Mouse (Mus musculus) ovary, postnatal 10 days (tissue): Measurements from ENCODE around the gene Gm10972.
"Not testable (repeated sequence)": the region's sequence is repeated elsewhere in the genome, so short reads cannot be mapped to it uniquely, and the experiment has no call there.

Experiments
- DNase-seq: peaks from one replicate; pipeline ENCODE4 v3.0.0; 2022; ENCODE audit warnings: low spot score

The Gm10972 gene

DNA sequence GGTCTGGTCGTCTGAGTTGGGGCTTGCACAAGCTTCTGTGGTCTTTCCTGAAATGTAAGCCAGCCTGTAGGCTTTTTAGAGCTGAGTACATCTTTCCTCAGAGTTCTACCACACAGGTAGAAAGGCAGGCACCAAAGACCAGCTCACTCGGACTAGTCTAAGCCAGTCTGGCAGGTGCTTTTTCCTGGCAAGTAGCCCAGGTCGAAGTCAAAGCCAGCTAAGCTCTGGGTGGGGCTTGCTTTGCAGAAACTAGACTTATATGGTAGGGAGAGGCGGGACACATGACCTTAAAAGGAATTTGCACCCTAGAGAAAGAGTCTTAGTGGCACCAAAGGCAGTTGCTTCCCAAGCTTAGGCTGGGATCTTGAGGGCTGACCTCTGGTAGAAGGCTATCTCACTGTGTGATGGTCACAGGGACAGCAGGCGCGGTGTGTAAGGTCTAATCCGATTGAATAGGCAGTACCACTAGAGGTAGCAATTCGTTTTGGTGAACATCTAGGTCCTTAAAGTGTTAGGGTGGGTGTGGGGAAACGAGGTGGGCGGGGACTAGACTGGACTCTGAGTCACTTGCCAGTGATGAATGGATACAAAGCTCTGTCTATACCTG, 16.3 kb downstream of the Gm10972 start:
- not testable (repeated sequence) for DNase-seq

DNA sequence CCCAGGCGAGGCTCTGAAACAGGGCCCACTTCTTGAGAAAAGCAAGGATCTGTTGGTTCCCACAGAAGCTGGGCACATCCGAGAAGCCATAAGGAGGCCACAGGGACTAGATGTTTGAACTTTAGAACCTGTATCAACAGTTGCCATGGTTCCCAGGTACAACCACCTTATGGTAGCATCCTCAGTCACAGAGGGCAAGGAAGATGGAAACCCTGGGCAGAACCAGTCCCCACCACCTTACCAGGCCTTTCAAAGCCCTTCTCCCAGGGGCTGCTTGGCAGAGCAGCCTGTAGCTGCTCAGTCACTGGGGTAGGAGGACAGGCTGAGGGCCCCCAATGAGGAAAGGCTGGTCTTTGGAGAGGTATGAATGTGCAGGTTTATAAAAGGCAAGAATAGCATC, 17.9 kb downstream of the Gm10972 start:
- DNase-seq = not testable (repeated sequence)

DNA sequence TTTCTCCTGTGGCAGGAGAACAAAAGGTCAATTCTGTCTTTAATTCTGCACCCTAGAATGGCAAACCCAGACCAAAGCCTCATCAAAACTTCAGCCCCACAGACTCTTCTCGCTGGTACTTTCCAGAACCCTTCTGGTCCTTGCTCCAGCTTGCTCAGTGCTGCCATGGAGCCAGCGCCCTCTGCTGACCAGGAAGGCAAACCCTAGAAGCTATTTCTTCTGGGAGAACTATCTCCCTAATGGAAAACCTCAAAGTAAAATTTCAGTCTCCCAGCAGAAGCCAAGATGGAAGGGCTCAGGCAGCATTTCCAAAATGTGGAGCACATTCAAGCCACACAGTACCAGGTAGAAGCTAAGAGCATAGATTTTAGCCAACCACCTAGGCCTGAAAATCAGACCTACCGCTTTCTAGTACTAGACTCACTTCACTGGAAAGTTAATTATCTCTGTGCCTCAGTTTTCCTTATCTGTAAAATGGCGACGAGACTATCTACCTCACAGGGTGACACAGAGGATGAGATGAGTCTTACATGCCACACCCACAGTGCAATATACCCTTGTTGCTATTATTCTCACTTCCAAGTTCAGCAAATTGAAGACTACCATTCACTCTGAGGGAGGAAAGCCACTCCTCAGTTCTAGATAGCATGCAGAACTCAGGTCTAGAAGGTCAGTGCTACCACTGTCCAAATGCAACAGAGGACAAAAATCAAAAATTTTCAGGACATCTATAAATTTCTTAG, 22.3 kb downstream of the Gm10972 start:
- DNase-seq = not testable (repeated sequence)

DNA sequence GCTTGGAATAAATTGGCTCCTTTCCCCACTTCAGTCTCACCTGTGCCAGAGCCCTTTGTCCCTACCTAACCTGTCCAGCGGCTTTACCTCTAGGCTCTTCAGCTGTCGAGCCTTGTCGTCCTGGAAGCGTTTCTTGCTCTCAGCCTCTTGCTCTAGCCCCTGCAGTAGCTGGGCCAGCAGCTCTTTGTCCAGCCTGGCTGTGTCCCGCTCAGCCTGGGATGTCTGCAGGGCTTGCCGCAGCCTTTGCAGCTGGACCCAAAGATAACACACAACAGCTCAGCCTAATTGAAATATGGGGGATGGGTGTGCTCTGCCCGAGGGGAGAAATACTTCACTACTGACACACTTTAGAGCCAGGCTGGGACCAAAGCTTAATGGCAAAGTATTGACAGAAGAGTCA, 23.0 kb downstream of the Gm10972 start:
- not testable (repeated sequence) for DNase-seq

DNA sequence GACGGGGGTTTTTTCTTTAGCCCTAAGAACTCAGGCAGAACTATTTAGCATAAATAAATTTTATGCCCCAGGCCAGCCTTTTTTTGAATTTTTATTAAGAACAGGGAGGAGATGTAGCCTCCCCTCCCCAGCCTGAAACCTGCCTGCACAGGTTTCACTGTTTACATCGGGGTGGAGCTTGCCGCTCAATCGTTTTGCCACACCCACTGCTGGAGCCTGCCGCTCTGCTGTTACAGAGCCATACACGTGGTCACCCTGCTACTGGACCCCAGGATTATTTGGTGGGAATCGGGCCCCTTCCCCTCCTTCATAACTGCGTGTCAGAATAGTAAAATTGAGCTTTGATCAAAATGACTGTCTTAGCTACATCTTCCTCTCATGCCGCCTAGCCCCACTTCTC, 32.2 kb downstream of the Gm10972 start:
- not testable (repeated sequence) for DNase-seq

DNA sequence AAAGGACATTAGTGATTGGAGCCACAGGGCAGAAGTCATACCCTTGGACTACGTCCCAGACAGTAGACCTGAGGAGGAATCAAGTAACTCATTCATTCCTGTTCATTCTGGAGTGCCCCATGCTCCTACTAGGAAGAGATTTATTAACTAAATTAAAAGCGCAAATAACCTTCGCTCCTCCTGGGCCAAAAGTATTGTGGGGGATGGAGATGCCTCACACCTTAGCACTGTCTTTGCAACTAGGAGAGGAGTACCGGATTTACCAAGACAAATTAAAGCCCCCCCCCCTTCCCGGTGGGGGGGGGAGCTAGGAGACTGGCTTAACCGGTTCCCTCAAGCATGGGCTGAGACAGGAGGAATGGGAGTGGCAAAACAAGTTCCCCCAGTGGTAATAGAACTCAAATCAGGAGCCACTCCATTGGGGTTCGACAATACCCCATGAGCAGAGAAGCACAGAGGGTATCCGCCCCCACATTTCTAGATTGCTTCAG, 36.5 kb downstream of the Gm10972 start:
- no peak for DNase-seq

DNA sequence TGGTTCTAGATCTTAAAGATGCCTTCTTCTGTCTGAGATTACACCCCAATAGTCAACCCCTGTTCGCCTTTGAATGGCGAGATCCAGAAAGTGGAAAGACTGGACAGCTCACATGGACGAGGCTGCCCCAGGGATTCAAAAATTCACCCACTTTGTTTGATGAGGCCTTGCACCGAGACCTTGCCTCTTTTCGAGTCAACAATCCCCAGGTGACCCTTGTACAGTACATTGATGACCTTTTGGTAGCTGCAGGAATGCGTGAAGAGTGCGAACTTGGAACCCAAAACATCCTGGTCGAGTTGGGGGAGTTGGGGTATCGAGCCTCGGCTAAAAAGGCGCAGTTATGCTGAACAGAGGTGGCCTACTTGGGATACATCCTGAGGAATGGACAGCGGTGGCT, 37.1 kb downstream of the Gm10972 start:
- DNase-seq = not testable (repeated sequence)

DNA sequence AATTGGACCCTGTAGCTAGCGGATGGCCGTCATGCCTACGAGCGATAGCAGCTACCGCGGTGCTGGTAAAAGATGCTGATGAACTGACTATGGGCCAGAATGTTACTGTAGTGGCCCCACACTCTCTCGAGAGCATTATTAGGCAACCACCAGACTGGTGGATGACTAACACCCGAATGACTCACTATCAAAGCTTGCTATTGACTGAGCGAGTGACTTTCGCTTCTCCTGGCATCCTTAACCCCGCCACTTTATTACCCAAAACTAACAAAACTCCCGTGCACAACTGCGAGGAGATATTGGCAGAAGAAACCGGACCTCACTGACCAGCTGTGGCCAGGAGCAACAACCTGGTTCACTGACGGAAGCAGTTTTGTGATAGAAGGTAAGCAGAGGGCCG, 37.9 kb downstream of the Gm10972 start:
- no peak for DNase-seq

DNA sequence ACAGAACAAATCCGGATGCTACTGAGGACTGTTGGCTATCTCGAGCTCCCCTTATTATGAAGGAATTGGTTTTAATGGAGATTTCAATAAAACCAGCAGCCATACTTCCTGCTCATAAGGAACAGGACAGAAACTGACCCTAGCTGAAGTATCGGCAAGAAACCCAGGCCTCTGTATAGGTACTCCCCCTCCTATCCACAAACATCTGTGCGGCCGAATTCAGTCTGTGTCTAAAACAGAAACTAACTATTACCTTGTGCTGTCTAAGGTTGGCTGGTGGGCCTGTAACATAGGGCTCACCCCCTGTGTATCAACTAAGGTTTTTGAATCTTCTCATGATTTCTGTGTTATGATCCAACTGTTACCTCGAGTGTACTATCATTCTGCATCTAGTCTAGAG, 40.7 kb downstream of the Gm10972 start:
- DNase-seq = no peak

DNA sequence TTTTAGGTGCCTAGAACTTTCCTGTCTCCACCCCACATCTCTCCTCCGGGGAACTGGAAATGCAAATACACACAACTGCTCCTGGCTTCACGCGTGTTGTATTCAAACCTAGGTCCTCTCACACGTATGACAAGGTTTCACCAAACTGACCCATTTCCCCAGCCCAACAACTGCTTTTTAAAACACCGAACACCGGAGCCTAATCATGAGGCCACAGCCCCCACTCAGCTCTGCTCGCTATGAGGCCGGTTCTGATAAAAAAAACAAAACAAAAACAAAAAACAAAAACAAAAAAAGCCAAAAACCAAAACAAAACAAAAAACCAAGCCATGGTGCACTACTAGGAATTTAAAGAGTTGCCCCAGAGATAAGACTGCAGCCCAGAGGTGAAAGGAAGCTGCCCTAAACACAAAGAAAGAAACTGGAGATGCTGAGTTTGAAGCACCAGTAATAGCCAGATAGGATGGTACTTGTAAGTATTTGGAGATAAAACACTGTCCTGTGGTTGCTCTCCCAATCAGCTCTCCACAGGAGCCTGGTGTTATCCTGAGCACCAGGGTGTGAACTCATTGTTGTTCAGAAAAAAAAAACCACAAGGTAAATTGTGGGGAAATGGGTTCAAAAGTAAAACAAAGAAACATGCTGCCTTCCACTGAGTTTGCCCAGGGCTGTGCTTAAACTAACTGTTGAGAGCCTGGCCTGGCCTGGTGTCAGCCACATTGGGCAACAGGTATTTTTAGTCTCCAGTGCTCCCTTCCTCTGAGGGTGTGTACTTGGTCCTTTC, 43.3 kb downstream of the Gm10972 start:
- DNase-seq = not testable (repeated sequence)

DNA sequence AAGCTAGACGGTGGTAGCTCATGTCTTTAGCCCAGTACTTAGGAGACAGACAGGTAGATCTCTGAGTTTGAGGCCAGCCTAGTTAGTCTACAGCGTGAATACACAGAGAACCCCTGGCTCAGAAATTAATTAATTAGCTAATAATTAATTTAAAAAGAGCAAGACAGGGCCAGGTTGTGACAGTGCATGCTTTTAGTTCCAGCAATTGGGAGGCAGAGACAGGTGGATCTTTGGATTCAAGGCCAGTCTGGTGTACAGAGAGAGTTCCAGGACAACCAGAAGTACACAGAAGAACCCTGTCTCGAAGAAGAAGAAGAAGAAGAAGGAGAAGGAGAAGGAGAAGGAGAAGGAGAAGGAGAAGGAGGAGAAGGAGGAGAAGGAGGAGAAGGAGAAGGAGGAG, 45.8 kb downstream of the Gm10972 start:
- not testable (repeated sequence) for DNase-seq

DNA sequence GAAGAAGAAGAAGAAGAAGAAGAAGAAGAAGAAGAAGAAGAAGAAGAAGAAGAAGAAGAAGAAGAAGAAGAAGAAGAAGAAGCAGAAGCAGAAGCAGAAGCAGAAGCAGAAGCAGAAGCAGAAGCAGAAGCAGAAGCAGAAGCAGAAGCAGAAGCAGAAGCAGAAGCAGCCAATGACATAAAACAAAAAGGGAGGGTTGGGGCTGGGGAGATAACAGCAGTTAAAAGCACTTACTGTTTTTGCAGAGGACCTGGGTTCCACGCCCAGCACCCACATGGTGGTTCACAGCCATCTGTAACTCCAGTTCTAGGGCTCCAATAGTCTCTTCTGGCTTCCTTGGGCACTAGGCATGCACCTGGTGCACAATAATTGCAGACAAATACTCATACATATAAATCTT, 46.3 kb downstream of the Gm10972 start:
- DNase-seq = not testable (repeated sequence)

DNA sequence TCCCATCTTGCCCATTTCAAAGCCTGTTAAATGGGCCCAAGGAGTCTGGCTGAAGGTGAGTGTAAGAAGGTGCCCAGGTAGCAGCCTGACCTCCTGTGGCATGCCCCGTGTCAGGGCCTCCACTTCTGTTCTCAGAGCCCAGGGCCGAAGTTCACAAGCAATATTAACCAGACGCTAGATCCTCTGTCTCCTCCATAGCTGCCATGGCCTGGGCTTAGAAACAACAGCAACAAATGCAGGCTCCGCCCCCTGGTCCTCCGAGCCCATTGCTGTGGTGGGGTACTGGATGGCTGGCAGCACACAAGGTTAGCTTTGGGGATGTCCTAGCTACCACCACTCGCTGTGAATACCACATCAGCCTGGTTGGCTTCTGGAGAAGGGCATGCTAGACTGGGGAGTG, 47.2 kb downstream of the Gm10972 start:
- DNase-seq = not testable (repeated sequence)

DNA sequence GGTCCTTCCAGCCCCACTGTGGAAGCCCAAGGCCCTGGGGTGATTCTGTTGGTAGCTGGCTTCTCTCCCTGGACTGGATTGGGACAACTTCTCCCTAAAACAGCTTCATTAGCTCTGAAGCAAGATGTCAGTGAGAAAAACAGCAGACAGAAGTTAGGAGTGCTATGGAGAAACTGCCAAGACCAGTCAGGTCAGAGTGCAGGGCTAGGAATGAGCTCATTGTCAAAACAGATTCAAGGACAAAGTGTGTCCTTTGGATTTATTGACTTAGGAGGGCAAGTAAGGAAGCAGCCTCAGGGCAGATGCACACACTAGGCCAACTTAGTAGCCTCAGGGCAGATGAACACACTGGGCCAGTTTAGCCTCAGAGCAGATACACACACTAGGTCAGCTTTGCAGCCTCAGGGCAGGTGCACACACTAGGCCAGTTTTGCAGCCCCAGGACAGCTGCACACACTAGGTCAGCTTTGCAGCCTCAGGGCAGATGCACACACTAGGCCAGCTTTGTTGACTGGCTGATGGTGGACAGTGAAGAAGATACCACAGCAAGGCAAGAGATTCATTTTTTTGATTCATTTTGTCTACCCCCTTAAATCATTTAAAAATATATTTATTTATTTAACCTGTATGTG, 47.8 kb downstream of the Gm10972 start:
- no peak for DNase-seq

DNA sequence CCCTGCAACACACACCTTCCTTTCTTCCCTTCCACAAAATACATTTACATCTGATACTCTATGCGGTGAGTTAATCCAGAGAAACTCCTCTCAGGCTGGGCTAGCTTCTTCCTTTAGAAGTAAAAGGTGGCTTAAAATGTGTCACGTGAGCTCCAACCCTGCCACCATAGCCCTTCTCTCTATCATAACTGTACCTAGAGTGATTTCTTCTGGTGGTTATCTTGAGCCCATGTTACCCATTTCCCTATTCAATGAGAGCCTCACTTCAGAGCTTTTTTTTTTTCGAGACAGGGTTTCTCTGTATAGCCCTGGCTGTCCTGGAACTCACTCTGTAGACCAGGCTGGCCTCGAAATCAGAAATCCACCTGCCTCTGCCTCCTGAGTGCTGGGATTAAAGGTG, 48.8 kb downstream of the Gm10972 start:
- DNase-seq = not testable (repeated sequence)
